Mouse (Mus musculus): ENCODE data around the gene Cap2. TPM values are rescaled to one million over a fixed set of nuclear protein-coding genes. Genes with fewer than 3 reads are reported as not detected.

Cap2 gene
- polyA plus RNA-seq, 1 experiment, result 13.0 TPM

GRCm38 (mm10) chr13:46669048-46669619 is 167.5 kb downstream of the Cap2 start, which contains the start of gene Fam8a1:
Fam8a1 (plus strand) TSS chr13:46669522.
- DNase-seq (ENCODE audit: low read depth), result peak; percentile 97
- TF ChIP-seq POLR2A (IDR thresholded peaks at IDR 0.05; ENCODE audit: borderline replicate concordance, extremely low read depth, insufficient read depth, insufficient read length, poor library complexity, severe bottlenecking), result peak; percentile 81
- TF ChIP-seq CTCF (IDR thresholded peaks at IDR 0.05; ENCODE audit: borderline replicate concordance, extremely low read depth, insufficient read depth, insufficient read length), result no peak

- peak; percentile 48 for DNase-seq (ENCODE audit: low read depth)
- TF ChIP-seq POLR2A (IDR thresholded peaks at IDR 0.05; ENCODE audit: borderline replicate concordance, extremely low read depth, insufficient read depth, insufficient read length, poor library complexity, severe bottlenecking), result no peak
- TF ChIP-seq CTCF (IDR thresholded peaks at IDR 0.05; ENCODE audit: borderline replicate concordance, extremely low read depth, insufficient read depth, insufficient read length), result peak; percentile 15; the same call in 1 of the 2 replicates
Observed at GRCm38 (mm10) chr13:46669620-46670271, 168.1 kb downstream of the Cap2 start.

- DNase-seq (ENCODE audit: low read depth), result no peak
- TF ChIP-seq CTCF (IDR thresholded peaks at IDR 0.05; ENCODE audit: borderline replicate concordance, extremely low read depth, insufficient read depth, insufficient read length) (no peak), POLR2A (IDR thresholded peaks at IDR 0.05; ENCODE audit: borderline replicate concordance, extremely low read depth, insufficient read depth, insufficient read length, poor library complexity, severe bottlenecking) (no peak)
Observed at GRCm38 (mm10) chr13:46670514-46670913, 168.9 kb downstream of the Cap2 start.

- no peak for DNase-seq (ENCODE audit: low read depth)
- TF ChIP-seq CTCF (IDR thresholded peaks at IDR 0.05; ENCODE audit: borderline replicate concordance, extremely low read depth, insufficient read depth, insufficient read length) (no peak), POLR2A (IDR thresholded peaks at IDR 0.05; ENCODE audit: borderline replicate concordance, extremely low read depth, insufficient read depth, insufficient read length, poor library complexity, severe bottlenecking) (no peak)
Observed at GRCm38 (mm10) chr13:46674601-46675000, 173.0 kb downstream of the Cap2 start.

- no peak for DNase-seq (ENCODE audit: low read depth)
- no peak for TF ChIP-seq POLR2A (IDR thresholded peaks at IDR 0.05; ENCODE audit: borderline replicate concordance, extremely low read depth, insufficient read depth, insufficient read length, poor library complexity, severe bottlenecking)
- no peak for TF ChIP-seq CTCF (IDR thresholded peaks at IDR 0.05; ENCODE audit: borderline replicate concordance, extremely low read depth, insufficient read depth, insufficient read length)
Observed at GRCm38 (mm10) chr13:46677721-46678120, 176.1 kb downstream of the Cap2 start.

- DNase-seq (ENCODE audit: low read depth), result peak; percentile 10
- TF ChIP-seq POLR2A (IDR thresholded peaks at IDR 0.05; ENCODE audit: borderline replicate concordance, extremely low read depth, insufficient read depth, insufficient read length, poor library complexity, severe bottlenecking) (no peak), CTCF (IDR thresholded peaks at IDR 0.05; ENCODE audit: borderline replicate concordance, extremely low read depth, insufficient read depth, insufficient read length) (no peak)
Observed at GRCm38 (mm10) chr13:46682921-46683320, 181.3 kb downstream of the Cap2 start.

GRCm38 (mm10) chr13:46683370-46683769 is 181.7 kb downstream of the Cap2 start:
- TF ChIP-seq CTCF (IDR thresholded peaks at IDR 0.05; ENCODE audit: borderline replicate concordance, extremely low read depth, insufficient read depth, insufficient read length) (no peak), POLR2A (IDR thresholded peaks at IDR 0.05; ENCODE audit: borderline replicate concordance, extremely low read depth, insufficient read depth, insufficient read length, poor library complexity, severe bottlenecking) (no peak)
- no peak for DNase-seq (ENCODE audit: low read depth)

- TF ChIP-seq CTCF (IDR thresholded peaks at IDR 0.05; ENCODE audit: borderline replicate concordance, extremely low read depth, insufficient read depth, insufficient read length), result no peak
- no peak for TF ChIP-seq POLR2A (IDR thresholded peaks at IDR 0.05; ENCODE audit: borderline replicate concordance, extremely low read depth, insufficient read depth, insufficient read length, poor library complexity, severe bottlenecking)
- DNase-seq (ENCODE audit: low read depth), result no peak
Observed at GRCm38 (mm10) chr13:46690559-46691241, 189.1 kb downstream of the Cap2 start.

- DNase-seq (ENCODE audit: low read depth), result peak; percentile 28
- no peak for TF ChIP-seq POLR2A (IDR thresholded peaks at IDR 0.05; ENCODE audit: borderline replicate concordance, extremely low read depth, insufficient read depth, insufficient read length, poor library complexity, severe bottlenecking)
- no peak for TF ChIP-seq CTCF (IDR thresholded peaks at IDR 0.05; ENCODE audit: borderline replicate concordance, extremely low read depth, insufficient read depth, insufficient read length)
Observed at GRCm38 (mm10) chr13:46695296-46695908, 193.8 kb downstream of the Cap2 start.

GRCm38 (mm10) chr13:46695932-46696331 is 194.3 kb downstream of the Cap2 start:
- TF ChIP-seq CTCF (IDR thresholded peaks at IDR 0.05; ENCODE audit: borderline replicate concordance, extremely low read depth, insufficient read depth, insufficient read length) (no peak), POLR2A (IDR thresholded peaks at IDR 0.05; ENCODE audit: borderline replicate concordance, extremely low read depth, insufficient read depth, insufficient read length, poor library complexity, severe bottlenecking) (no peak)
- no peak for DNase-seq (ENCODE audit: low read depth)

- TF ChIP-seq CTCF (IDR thresholded peaks at IDR 0.05; ENCODE audit: borderline replicate concordance, extremely low read depth, insufficient read depth, insufficient read length), result no peak
- no peak for TF ChIP-seq POLR2A (IDR thresholded peaks at IDR 0.05; ENCODE audit: borderline replicate concordance, extremely low read depth, insufficient read depth, insufficient read length, poor library complexity, severe bottlenecking)
Observed at GRCm38 (mm10) chr13:46696788-46697187, 195.1 kb downstream of the Cap2 start.

More at GRCm38 (mm10) chr13:46696788-46697187, 195.1 kb downstream of the Cap2 start:
- no peak for DNase-seq (ENCODE audit: low read depth)
